Mouse (Mus musculus): ENCODE data around the gene Gadl1. TPM values are rescaled to one million over a fixed set of nuclear protein-coding genes. Genes with fewer than 3 reads are reported as not detected.

Gene Gadl1
- polyA plus RNA-seq, 1 experiment from 2014 or later, result 0.53 TPM

GRCm38 (mm10) chr9:115908325-115908724, 930 bp upstream of the Gadl1 start:
- WGBS, result 10% methylated on average over 15 of the region's 15 CpGs
- Histone ChIP-seq H3K36me3 (no peaks in the 10 kb centered on the region), H3K27me3 (no peaks in the 10 kb centered on the region), H3K9me3 (no peaks in the 10 kb centered on the region), H3K27ac (replicated peaks) (no peak overlapping the region), H3K4me2 (no peak overlapping the region), H3K4me1 (replicated peaks) (peaks cover 4% of the 10 kb centered on the region; the same call in 1 of the 2 replicates), H3K4me3 (no peak overlapping the region), H3K9ac (no peak overlapping the region)
- no peak for ATAC-seq (ENCODE audit: low read depth)

DNA sequence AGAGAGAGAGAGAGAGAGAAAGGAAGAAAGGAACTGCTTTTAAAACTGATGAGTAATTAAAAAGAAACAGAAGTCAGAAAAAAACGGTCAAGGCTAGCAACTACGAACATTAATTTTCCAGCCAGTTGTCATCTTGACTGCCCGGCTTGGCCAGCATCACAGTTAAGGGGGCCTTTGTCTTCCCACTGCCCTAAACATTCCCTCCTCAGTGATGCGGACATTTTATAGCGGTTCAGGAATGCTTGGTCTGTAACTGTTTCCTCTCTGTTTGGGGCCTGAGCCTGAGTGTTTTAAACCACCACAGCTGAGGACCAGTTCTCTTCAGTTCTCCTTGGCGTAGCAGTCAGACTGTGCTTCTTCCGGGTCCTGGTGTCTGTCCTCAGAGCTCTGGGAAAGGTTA, 4.8 kb downstream of the Gadl1 start:
- ATAC-seq (ENCODE audit: low read depth), result no peak
- no peak overlapping the region for H3K4me3 ChIP-seq
- H3K27me3 ChIP-seq, result no peaks in the 10 kb centered on the region
- H3K9me3 ChIP-seq, result no peaks in the 10 kb centered on the region
- peaks cover 14% of the 10 kb centered on the region for H3K4me1 ChIP-seq (replicated peaks)
- no peak overlapping the region for H3K27ac ChIP-seq (replicated peaks)
- H3K4me2 ChIP-seq, result no peak overlapping the region
- H3K9ac ChIP-seq, result no peak overlapping the region
- 26% methylated on average over 7 of the region's 7 CpGs for WGBS
- H3K36me3 ChIP-seq, result no peaks in the 10 kb centered on the region

DNA sequence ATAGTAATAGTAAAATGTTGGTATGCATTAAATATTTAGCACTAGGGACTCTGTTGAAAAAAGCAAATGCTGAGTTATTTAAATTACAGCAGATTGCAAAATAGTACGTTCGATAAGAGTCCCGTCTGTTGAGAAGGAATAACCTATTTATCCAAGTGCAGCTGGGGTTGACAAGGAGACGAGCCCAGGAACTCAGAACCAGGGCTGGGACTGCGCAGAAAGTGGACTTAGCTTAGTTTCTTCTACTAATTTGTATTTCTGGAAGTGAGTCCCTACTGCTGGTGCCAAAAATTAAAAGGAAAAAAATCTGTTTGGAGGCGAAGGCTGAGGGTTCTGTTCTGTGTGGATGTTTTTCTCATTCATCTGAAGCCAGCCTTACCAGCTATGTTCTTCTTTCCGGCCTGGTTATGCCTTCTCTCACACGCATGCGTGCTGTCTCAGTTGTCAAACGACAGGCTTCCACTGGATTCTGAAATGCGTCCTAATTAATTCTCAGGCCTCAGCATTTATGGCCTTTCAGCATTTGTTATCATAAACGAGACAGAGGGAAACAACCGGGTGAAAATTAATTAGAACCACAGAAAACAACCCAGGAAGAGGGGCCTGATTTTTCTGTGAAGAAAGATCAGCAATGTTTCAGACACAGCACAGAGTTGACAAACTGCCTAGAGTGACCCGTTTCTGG, 6.5 kb downstream of the Gadl1 start:
- H3K9me3 ChIP-seq, result no peaks in the 10 kb centered on the region
- H3K4me2 ChIP-seq, result no peak overlapping the region
- no peak for ATAC-seq (ENCODE audit: low read depth)
- no peaks in the 10 kb centered on the region for H3K36me3 ChIP-seq
- H3K27ac ChIP-seq (replicated peaks), result peak overlapping the region; percentile 7; the same call in 1 of the 2 replicates
- WGBS, result 64% methylated on average over 14 of the region's 14 CpGs
- no peak overlapping the region for H3K4me3 ChIP-seq
- no peaks in the 10 kb centered on the region for H3K27me3 ChIP-seq
- H3K9ac ChIP-seq, result no peak overlapping the region
- H3K4me1 ChIP-seq (replicated peaks), result peaks cover 14% of the 10 kb centered on the region

GRCm38 (mm10) chr9:115919736-115920135, 10.5 kb downstream of the Gadl1 start:
- ATAC-seq (ENCODE audit: low read depth), result no peak
- Histone ChIP-seq H3K27ac (replicated peaks) (no peak overlapping the region), H3K4me3 (no peak overlapping the region), H3K4me2 (no peak overlapping the region), H3K4me1 (replicated peaks) (peaks cover 6% of the 10 kb centered on the region; the same call in 1 of the 2 replicates), H3K36me3 (no peaks in the 10 kb centered on the region), H3K9ac (no peak overlapping the region), H3K27me3 (no peaks in the 10 kb centered on the region), H3K9me3 (no peaks in the 10 kb centered on the region)
- 94% methylated on average over 3 of the region's 3 CpGs for WGBS

- Histone ChIP-seq H3K36me3 (no peaks in the 10 kb centered on the region), H3K27ac (replicated peaks) (no peak overlapping the region), H3K9me3 (no peaks in the 10 kb centered on the region), H3K27me3 (no peaks in the 10 kb centered on the region), H3K4me2 (no peak overlapping the region), H3K4me1 (replicated peaks) (no peaks in the 10 kb centered on the region), H3K9ac (no peak overlapping the region), H3K4me3 (no peak overlapping the region)
- WGBS, result 86% methylated on average over 10 of the region's 10 CpGs
- ATAC-seq (ENCODE audit: low read depth), result no peak
These were observed 13.4 kb downstream of the Gadl1 start for GRCm38 (mm10) chr9:115922662-115923061.

GRCm38 (mm10) chr9:115924094-115924493, 14.8 kb downstream of the Gadl1 start:
- 97% methylated on average over 1 of the region's 1 CpGs for WGBS
- no peaks in the 10 kb centered on the region for H3K4me1 ChIP-seq (replicated peaks)
- no peak overlapping the region for H3K4me3 ChIP-seq
- ATAC-seq (ENCODE audit: low read depth), result no peak
- no peaks in the 10 kb centered on the region for H3K27me3 ChIP-seq
- H3K9ac ChIP-seq, result no peak overlapping the region
- no peaks in the 10 kb centered on the region for H3K36me3 ChIP-seq
- H3K27ac ChIP-seq (replicated peaks), result no peak overlapping the region
- H3K4me2 ChIP-seq, result no peak overlapping the region
- no peaks in the 10 kb centered on the region for H3K9me3 ChIP-seq

- WGBS, result 92% methylated on average over 2 of the region's 2 CpGs
- H3K4me2 ChIP-seq, result no peak overlapping the region
These were observed 22.5 kb downstream of the Gadl1 start for GRCm38 (mm10) chr9:115931803-115932202.

GRCm38 (mm10) chr9:115932741-115933140, 23.5 kb downstream of the Gadl1 start:
- no peak for ATAC-seq (ENCODE audit: low read depth)
- no peaks in the 10 kb centered on the region for H3K27me3 ChIP-seq
- no peak overlapping the region for H3K4me2 ChIP-seq
- no peak overlapping the region for H3K4me3 ChIP-seq
- H3K4me1 ChIP-seq (replicated peaks), result peaks cover 15% of the 10 kb centered on the region
- peak overlapping the region; percentile 35; the same call in 1 of the 2 replicates for H3K27ac ChIP-seq (replicated peaks)
- 95% methylated on average over 4 of the region's 4 CpGs for WGBS
- no peaks in the 10 kb centered on the region for H3K9me3 ChIP-seq
- no peak overlapping the region for H3K9ac ChIP-seq
- H3K36me3 ChIP-seq, result no peaks in the 10 kb centered on the region

More at GRCm38 (mm10) chr9:115931803-115932202, 22.5 kb downstream of the Gadl1 start:
- Histone ChIP-seq H3K36me3 (no peaks in the 10 kb centered on the region), H3K9me3 (no peaks in the 10 kb centered on the region), H3K27me3 (no peaks in the 10 kb centered on the region), H3K4me1 (replicated peaks) (peaks cover 15% of the 10 kb centered on the region), H3K27ac (replicated peaks) (no peak overlapping the region), H3K9ac (no peak overlapping the region), H3K4me3 (no peak overlapping the region)
- ATAC-seq (ENCODE audit: low read depth), result no peak

DNA sequence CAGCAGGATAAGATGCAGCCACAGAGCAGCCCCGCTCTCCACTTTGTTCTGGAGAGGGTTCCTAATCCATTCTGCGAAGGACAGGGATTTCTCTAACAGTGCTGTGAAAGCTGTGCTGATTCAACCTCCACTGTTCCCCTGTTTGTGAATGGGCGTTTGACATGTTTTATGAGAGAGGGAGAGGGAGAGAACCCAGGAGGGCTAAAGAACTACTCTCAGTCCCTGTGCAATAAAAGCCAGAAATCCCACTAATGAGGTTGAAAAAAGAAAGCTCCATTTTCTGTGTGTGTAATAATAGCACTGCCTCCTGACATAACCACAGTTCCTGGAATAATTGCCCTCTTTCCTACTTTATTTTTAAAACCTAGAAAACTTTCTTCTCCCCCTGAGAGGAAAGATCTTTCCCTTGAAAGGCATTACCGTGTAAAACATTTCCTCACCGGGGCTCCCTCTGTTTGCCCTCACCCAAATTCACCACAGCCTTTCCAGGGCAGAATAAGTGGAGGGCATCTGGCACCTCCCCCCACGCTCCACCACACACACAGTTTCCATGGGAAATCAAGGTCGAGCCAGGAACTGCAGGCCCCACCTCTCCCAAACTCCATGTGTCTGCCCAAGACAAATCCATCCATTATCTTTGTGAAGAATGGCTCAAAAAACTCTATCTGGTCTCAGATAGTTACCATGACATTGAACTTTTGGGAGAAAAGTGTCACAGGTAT, 24.1 kb downstream of the Gadl1 start:
- Histone ChIP-seq H3K36me3 (no peaks in the 10 kb centered on the region), H3K9ac (no peak overlapping the region), H3K4me1 (replicated peaks) (peaks cover 15% of the 10 kb centered on the region), H3K4me3 (no peak overlapping the region), H3K27ac (replicated peaks) (peak overlapping the region; percentile 35; the same call in 1 of the 2 replicates), H3K9me3 (no peaks in the 10 kb centered on the region), H3K27me3 (no peaks in the 10 kb centered on the region), H3K4me2 (0 out of 2 replicates have a peak overlapping the region, but pooled peaks have one; percentile 7)
- peak; percentile 71; the same call in 1 of the 2 replicates for ATAC-seq (ENCODE audit: low read depth)
- 18% methylated on average over 7 of the region's 7 CpGs for WGBS

DNA sequence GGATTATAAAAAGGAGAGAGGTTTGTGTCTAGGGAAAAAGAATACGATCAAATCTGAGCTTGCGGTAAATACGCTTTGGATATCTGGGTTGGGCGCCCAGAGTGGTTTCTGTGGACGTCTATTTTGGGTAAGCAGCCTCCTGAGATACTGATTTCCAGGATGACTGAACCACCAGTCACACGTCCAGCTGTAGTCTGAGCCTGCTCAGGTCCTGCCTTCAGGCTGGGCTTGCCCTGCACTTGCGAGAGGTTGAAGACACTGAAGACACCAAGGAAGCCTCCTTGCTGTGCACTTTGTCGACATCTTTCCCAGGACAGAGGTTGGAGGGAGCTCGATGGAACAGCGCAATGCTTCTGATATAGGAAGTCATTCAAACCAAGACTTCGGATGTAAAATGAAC, 25.0 kb downstream of the Gadl1 start:
- Histone ChIP-seq H3K27ac (replicated peaks) (no peak overlapping the region), H3K9me3 (no peaks in the 10 kb centered on the region), H3K36me3 (no peaks in the 10 kb centered on the region), H3K9ac (no peak overlapping the region), H3K4me1 (replicated peaks) (peaks cover 15% of the 10 kb centered on the region), H3K4me2 (no peak overlapping the region), H3K27me3 (no peaks in the 10 kb centered on the region), H3K4me3 (no peak overlapping the region)
- ATAC-seq (ENCODE audit: low read depth), result no peak
- 93% methylated on average over 11 of the region's 11 CpGs for WGBS

DNA sequence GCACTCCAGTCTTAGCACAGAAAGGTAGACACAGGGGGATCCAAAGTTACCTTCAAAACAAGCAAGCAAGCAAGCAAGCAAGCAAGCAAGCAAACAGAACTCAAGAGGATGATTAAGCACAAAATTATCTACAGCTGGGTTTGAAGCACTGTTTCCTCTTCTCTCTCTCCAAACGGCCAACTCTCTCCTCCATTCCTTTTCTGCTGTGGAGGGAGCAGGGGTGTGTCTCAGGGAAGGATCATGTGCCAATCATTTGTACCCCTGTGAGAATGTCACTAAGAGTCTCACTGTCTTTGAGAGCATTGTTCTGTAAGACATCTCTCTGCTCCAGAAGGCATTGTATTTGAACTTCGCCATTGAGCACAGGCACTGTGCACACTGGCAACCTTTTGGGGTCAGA, 27.1 kb downstream of the Gadl1 start:
- Histone ChIP-seq H3K36me3 (no peaks in the 10 kb centered on the region), H3K4me3 (no peak overlapping the region), H3K9ac (no peak overlapping the region), H3K27me3 (no peaks in the 10 kb centered on the region), H3K9me3 (no peaks in the 10 kb centered on the region), H3K4me1 (replicated peaks) (peaks cover 15% of the 10 kb centered on the region), H3K27ac (replicated peaks) (no peak overlapping the region), H3K4me2 (no peak overlapping the region)
- ATAC-seq (ENCODE audit: low read depth), result no peak
- 85% methylated on average over 2 of the region's 2 CpGs for WGBS

GRCm38 (mm10) chr9:115937915-115938314, 28.7 kb downstream of the Gadl1 start:
- H3K9ac ChIP-seq, result no peak overlapping the region
- no peak for ATAC-seq (ENCODE audit: low read depth)
- no peaks in the 10 kb centered on the region for H3K36me3 ChIP-seq
- 95% methylated on average over 5 of the region's 5 CpGs for WGBS
- H3K4me1 ChIP-seq (replicated peaks), result peaks cover 17% of the 10 kb centered on the region
- no peak overlapping the region for H3K27ac ChIP-seq (replicated peaks)
- no peaks in the 10 kb centered on the region for H3K27me3 ChIP-seq
- H3K9me3 ChIP-seq, result no peaks in the 10 kb centered on the region
- no peak overlapping the region for H3K4me2 ChIP-seq
- no peak overlapping the region for H3K4me3 ChIP-seq

All from neural tube, embryonic 13.5 days (tissue).